Mouse (Mus musculus): ENCODE measurements around the gene Gm49383.

DNA sequence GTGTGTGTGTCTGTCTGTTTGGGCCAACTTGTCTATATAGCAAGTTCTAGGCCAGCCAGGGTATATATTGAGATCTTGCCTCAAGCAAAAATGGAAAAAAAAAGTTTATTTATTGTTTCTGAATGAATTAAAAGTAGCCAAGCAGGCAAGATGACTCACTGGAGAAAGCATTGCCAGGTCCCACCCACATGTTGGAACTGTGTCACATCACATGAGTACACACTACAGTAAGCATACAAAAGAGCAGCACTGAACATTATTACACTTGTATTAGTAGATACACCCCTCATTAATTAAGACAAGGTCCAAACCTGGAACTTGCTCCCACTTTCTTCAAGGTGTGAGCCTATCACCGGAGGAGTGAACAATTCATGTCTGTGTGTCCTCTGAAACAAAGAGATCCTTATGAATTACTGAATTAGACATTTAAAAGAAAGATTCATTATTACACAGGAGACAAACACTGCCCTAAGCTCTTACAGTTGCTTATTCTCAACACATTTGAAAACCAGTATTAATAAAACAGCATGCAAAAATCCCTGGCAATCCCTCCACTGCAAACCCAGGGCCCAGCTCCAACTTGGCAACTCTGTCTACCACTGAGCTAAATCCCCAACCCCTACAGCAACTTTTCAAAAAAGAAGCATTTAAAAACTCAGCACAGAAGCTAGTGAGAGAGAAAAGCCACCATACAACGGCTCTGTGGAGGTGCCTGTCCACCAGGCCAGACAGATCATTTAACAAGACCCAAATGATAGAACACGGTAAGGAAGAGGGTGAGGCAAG is 18.3 kb upstream of the Gm49383 start:
- no peak for TF ChIP-seq CTCF (IDR thresholded peaks at IDR 0.05; ENCODE audit: borderline replicate concordance, insufficient read depth, low read length)
- TF ChIP-seq POLR2A (IDR thresholded peaks at IDR 0.05; ENCODE audit: low read depth, low read length), result no peak
